Mouse (Mus musculus) heart, embryonic 12.5 days (tissue): ENCODE results near the gene Rhbdl1. TPM values are rescaled to one million over a fixed set of nuclear protein-coding genes. Genes with fewer than 3 reads are reported as not detected.
A peak's percentile ranks its signal among the peaks of the same experiment; 100 is the strongest.

ENCODE experiments used
- ATAC-seq: fragments of 200-750 bp; cut with Nextera tagmentation; 2 replicates; pipeline ENCODE4 v1.8.0; 2017; ENCODE audit warnings: moderate TSS enrichment, moderate library complexity; ENCODE audit not compliant: insufficient number of reproducible peaks, low FRiP score
- H3K27ac ChIP-seq: fragments of 300-500 bp; sonication (generic); 2 replicates; pipeline ENCODE4 v1.5.1; 2016; ENCODE audit warnings: mild to moderate bottlenecking, moderate library complexity; ENCODE audit not compliant: poor library complexity, severe bottlenecking
- H3K27me3 ChIP-seq: fragments of 300-500 bp; sonication (generic); replicated peaks from 2 replicates; pipeline ENCODE4 v1.6.1; 2016; ENCODE audit warnings: mild to moderate bottlenecking, moderate library complexity
- H3K36me3 ChIP-seq: fragments of 300-500 bp; sonication (generic); 2 replicates; pipeline ENCODE4 v1.6.1; 2016; ENCODE audit warnings: mild to moderate bottlenecking, moderate library complexity
- H3K4me1 ChIP-seq: fragments of 300-500 bp; sonication (generic); replicated peaks from 2 replicates; pipeline ENCODE4 v1.6.1; 2016; ENCODE audit warnings: mild to moderate bottlenecking
- H3K4me2 ChIP-seq: fragments of 300-500 bp; sonication (generic); 2 replicates; pipeline ENCODE4 v1.6.1; 2016; ENCODE audit warnings: mild to moderate bottlenecking, moderate library complexity
- H3K4me3 ChIP-seq: fragments of 300-500 bp; sonication (generic); 2 replicates; pipeline ENCODE4 v1.5.1; 2016; ENCODE audit warnings: mild to moderate bottlenecking
- H3K9ac ChIP-seq: fragments of 300-500 bp; sonication (generic); 2 replicates; pipeline ENCODE4 v1.6.1; 2016; ENCODE audit warnings: mild to moderate bottlenecking, moderate library complexity
- H3K9me3 ChIP-seq: fragments of 300-500 bp; sonication (generic); replicated peaks from 2 replicates; pipeline ENCODE4 v1.6.1; 2016; ENCODE audit warnings: mild to moderate bottlenecking, moderate library complexity
- WGBS: fragments of 180-500 bp; shearing (Covaris S2); methylation state at CpG from one replicate; pipeline ENCODE4 v1.1.7; 2016; 5-methylcytosine and 5-hydroxymethylcytosine counted together
- polyA plus RNA-seq: library from polyadenylated mRNA; unstranded; fragments of >200 nt; fragmentation: Nextera tagmentation; extraction: Ambion mirVana; gene quantifications from 2 replicates; pipeline ENCODE4 v1.2.1, GENCODE M21; 2016

Gene Rhbdl1
- polyA plus RNA-seq, 1 experiment from 2014 or later = 1.6 TPM

DNA sequence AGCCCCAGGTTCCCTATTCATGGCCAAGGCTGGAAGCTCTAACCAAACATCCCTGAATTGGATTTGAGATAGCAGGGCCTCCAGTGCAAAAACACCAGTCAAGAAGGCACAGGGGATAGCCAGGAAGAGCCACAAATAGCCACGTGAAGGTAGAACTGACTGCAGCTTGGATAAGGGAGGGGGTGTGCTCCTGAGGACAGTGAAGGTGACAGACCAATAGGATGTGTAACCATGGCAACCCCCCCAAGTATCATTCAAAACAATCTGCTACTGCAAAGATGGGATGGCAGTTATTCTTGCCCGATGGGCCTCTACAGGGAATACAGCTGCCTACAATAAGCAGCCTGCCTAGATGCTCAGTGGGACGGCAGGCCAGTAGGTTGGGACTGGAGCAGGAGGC lies 438 bp upstream of the Rhbdl1 start:
- Histone ChIP-seq H3K9ac (peak overlapping the region; percentile 72; the same call in 1 of the 2 replicates), H3K4me2 (peak overlapping the region; percentile 94), H3K27me3 (no peaks in the 10 kb centered on the region), H3K27ac (peak overlapping the region; percentile 71), H3K4me3 (peak overlapping the region; percentile 46; the same call in 1 of the 2 replicates), H3K36me3 (peaks cover 60% of the 10 kb centered on the region), H3K9me3 (no peaks in the 10 kb centered on the region), H3K4me1 (peaks cover 49% of the 10 kb centered on the region)
- WGBS = 32% methylated on average over 3 of the region's 3 CpGs
- ATAC-seq = no peak

DNA sequence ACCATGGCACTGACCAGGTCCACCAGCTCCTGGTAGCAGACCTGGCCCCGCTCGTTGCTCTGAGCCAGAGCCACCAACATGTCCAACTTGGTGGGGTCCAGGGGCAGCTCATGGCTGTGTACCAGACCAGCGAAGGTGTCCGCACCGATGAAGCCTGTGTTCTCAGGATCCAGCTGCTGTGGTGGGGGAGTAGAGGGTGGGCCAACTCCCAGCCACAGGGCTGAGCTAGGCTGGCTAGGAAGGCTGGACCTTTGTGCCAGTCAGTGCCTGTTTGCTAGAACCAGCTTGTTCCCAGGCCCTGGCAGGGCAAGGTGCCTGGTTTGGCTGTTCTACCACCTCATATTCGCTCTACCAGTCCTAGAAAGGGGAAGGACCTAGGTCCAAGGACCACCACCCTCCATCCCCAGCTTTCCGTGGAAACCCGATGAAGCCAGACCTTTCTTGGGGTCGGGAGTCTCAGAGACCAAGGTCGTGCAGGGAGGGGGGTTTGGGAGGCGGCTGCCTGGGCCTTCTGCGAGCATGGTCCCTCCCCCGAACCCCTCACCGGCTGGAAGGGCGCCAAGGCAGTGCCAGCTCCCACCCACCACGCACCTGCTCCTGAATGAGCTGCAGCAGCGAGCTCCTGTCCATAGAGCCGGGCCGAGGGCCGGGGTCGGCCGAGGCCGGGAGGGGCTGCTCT lies 559 bp downstream of the Rhbdl1 start:
- peak overlapping the region; percentile 72 for H3K9ac ChIP-seq
- peak overlapping the region; percentile 94 for H3K4me2 ChIP-seq
- H3K9me3 ChIP-seq = no peaks in the 10 kb centered on the region
- no peaks in the 10 kb centered on the region for H3K27me3 ChIP-seq
- H3K27ac ChIP-seq = peak overlapping the region; percentile 71
- peaks cover 54% of the 10 kb centered on the region for H3K4me1 ChIP-seq
- 23% methylated on average over 23 of the region's 23 CpGs for WGBS
- no peak for ATAC-seq
- H3K4me3 ChIP-seq = peak overlapping the region; percentile 46
- peaks cover 53% of the 10 kb centered on the region for H3K36me3 ChIP-seq

DNA sequence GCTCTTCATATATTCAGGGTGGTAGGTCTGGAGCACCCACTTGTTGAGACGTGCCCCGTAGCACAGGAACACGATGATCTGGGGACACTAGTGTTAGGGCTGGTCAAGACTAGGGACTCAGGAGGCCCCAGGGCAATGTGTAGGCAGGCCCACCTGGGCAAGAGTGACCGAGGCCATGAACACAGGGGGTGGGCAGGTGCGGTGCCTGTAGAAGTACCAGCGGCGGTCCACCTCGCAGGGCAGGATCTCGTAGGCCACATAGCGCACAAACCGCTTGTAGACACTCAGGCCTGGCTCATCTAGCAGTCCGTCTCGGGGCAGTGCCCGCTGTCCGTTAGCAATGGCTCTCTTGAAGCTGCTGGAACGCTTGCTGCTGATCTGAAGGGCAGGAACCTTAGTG lies 1.3 kb downstream of the Rhbdl1 start:
- Histone ChIP-seq H3K4me3 (0 out of 2 replicates have a peak overlapping the region, but pooled peaks have one; percentile 46), H3K4me1 (peaks cover 62% of the 10 kb centered on the region), H3K27ac (no peak overlapping the region), H3K27me3 (no peaks in the 10 kb centered on the region), H3K36me3 (peaks cover 53% of the 10 kb centered on the region), H3K4me2 (peak overlapping the region; percentile 94), H3K9me3 (no peaks in the 10 kb centered on the region), H3K9ac (peak overlapping the region; percentile 72)
- no peak for ATAC-seq
- WGBS = 95% methylated on average over 16 of the region's 16 CpGs

DNA sequence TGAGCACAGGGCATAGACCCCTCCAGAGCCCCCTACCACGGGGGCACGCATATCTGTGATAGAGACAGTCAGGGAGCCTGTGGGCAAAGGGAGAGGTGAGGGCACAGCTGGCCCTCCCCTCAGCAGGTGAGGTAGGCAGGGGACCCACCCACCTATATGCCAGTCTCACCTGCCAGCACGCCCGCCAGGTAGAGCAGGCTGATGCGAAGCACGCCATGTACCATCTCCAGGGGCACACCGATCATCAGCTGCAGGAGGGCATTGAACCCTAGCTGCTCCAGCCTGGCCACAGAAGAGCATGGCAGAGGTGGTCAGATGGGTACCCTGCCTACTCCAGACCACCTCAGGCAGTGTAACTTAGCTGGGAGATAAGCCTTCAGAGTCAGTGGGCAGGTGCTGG lies 1.8 kb downstream of the Rhbdl1 start:
- no peak for ATAC-seq
- H3K9me3 ChIP-seq = no peaks in the 10 kb centered on the region
- peak overlapping the region; percentile 94 for H3K4me2 ChIP-seq
- WGBS = 92% methylated on average over 7 of the region's 7 CpGs
- H3K4me3 ChIP-seq = peak overlapping the region; percentile 71; the same call in 1 of the 2 replicates
- no peak overlapping the region for H3K27ac ChIP-seq
- H3K4me1 ChIP-seq = peaks cover 67% of the 10 kb centered on the region
- H3K36me3 ChIP-seq = peaks cover 53% of the 10 kb centered on the region
- H3K9ac ChIP-seq = peak overlapping the region; percentile 81; the same call in 1 of the 2 replicates
- no peaks in the 10 kb centered on the region for H3K27me3 ChIP-seq

DNA sequence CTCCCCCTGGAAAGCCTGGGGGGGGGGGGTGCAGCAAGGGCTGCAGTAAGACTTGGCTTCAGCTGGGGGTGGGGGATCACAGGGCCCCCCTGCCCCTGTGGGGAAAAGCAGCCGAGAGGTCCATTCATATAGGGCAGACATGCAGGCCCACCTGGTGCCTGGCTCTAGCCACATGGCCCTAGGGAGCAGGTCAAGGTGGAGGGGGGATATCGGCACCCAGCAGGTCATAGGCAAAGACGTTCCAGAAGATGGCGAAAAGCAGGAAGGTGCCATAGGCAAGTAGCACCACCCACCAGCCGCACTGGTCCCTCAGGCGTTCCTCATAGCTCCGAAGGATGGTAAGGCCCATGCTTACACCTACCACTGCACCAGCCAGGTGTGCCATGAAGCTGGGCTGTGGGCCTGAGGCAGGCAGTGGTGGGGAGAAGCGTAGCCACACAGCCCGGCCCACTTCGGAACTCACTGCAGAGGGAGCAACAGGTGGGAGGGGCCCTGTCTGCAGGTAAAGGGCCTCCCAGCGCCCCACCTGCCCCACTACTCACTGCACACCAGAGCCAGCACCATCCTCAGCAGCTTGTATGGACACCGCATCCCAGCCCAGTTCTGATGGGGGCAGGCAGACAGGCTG lies 2.4 kb downstream of the Rhbdl1 start:
- Histone ChIP-seq H3K9me3 (no peaks in the 10 kb centered on the region), H3K4me1 (peaks cover 73% of the 10 kb centered on the region), H3K4me2 (peak overlapping the region; percentile 94), H3K4me3 (peak overlapping the region; percentile 71), H3K27me3 (no peaks in the 10 kb centered on the region), H3K9ac (peak overlapping the region; percentile 81), H3K36me3 (peaks cover 53% of the 10 kb centered on the region), H3K27ac (peak overlapping the region; percentile 98)
- ATAC-seq = no peak
- WGBS = 90% methylated on average over 12 of the region's 12 CpGs

DNA sequence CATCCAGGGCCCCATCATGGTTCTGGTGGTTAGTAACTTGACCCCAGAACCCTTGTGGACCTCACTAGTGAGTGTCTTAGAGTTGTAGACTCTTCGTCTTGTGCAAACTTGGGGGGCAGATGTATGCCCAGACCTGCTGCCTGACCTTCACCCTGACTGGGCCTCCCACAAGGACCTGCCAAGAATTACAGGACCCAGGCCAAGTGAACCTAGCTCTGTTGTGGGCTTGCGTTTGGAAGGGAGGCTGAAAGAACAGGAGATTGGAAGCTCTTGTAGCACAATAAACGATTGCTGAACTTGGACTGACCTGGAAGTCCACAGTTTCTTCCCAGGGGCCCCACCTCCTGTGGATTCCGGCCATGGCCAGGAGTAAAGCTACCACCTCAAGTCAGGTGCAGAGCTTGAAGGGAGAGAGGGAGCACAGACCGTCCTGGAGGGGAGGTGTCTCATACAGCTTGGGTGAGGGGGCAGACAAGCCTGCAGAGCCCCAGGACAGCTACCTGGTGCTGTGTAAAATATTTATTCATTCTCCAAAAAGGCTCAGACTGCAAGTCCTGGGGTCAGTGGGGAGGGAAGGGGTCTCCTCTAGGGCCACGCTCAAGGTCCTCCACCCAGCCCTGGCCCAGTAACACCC lies 3.0 kb downstream of the Rhbdl1 start:
- Histone ChIP-seq H3K9me3 (no peaks in the 10 kb centered on the region), H3K27me3 (no peaks in the 10 kb centered on the region), H3K9ac (peak overlapping the region; percentile 81), H3K4me1 (peaks cover 76% of the 10 kb centered on the region), H3K4me3 (peak overlapping the region; percentile 71), H3K27ac (peak overlapping the region; percentile 98), H3K4me2 (peak overlapping the region; percentile 94), H3K36me3 (peaks cover 49% of the 10 kb centered on the region)
- WGBS = 31% methylated on average over 6 of the region's 6 CpGs
- no peak for ATAC-seq

DNA sequence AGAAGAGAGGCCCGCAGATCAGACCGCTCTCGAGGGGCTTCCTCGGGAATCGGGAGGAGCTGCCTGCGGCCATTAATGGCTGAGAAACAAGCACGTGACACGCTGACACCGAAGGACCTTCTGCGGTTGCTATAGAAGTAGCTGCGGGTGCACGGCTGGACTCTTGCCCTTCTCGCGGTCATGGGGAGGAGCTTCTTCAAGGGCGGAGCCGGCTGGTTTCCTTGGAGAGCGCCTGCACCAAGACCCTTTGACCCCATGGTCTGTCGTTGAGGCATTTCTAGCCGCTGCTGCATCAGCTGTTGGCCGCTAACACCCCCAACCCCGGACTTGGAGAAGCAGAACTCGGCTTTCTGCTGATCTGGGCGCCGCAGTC lies 3.8 kb downstream of the Rhbdl1 start, which contains the start of gene Stub1:
Gene Stub1, minus strand, starts transcription at position 114 of the 373 bp plus-strand sequence.
- peaks cover 43% of the 10 kb centered on the region for H3K36me3 ChIP-seq
- H3K4me3 ChIP-seq = peak within 1 kb of the TSS; percentile 71
- peak; percentile 83 for ATAC-seq
- no peaks in the 10 kb centered on the region for H3K9me3 ChIP-seq
- H3K27me3 ChIP-seq = no peaks in the 10 kb centered on the region
- H3K4me1 ChIP-seq = peaks cover 78% of the 10 kb centered on the region
- H3K4me2 ChIP-seq = peak within 1 kb of the TSS; percentile 94
- H3K27ac ChIP-seq = peak within 1 kb of the TSS; percentile 98
- peak within 1 kb of the TSS; percentile 92 for H3K9ac ChIP-seq
- WGBS = under 1% methylated on average over 24 of the region's 24 CpGs

DNA sequence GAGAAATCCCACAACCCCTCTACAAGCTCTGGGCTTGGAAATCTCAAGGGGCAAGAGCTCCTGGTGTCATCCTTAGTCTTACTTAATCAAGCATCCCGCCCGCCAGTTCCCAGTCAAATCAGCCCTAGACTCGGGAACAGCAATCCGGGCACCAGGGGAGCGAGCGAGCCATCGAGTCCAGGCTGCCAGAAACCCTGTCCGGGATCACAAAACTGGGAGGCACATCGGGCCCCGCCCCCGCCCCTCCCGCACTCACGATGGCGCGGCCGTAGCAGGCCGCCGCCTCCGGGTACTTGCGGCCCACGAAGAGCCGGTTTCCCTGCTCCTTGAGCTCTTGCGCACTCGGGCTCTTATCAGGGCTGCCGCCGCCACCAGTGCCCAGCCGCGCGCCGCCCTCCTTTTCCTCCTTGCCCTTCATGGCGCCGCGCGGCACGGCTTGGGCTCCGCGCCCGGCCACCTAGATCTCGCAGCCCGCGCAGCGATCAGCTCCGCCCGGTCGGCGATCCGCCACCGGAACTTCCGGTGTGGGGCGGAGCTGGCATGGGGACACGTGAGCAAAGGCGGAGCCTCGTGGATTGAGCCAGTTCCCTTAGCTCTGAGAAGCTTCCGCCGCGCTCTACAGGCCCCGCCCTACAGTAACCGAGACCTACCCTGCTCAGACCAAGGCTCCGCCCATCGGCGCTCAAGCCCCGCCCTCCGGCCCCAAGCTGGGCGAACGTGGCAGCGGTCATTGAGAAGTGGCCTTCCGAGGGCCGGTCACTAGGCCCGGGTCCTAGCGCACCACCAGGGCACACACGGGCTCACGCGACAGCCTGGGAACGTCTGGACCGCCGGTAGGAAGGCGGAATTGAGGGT lies 4.4 kb downstream of the Rhbdl1 start:
- no peaks in the 10 kb centered on the region for H3K27me3 ChIP-seq
- H3K27ac ChIP-seq = peak overlapping the region; percentile 98
- peaks cover 75% of the 10 kb centered on the region for H3K4me1 ChIP-seq
- peaks cover 42% of the 10 kb centered on the region for H3K36me3 ChIP-seq
- peak overlapping the region; percentile 94 for H3K4me2 ChIP-seq
- H3K4me3 ChIP-seq = peak overlapping the region; percentile 71
- H3K9me3 ChIP-seq = no peaks in the 10 kb centered on the region
- H3K9ac ChIP-seq = peak overlapping the region; percentile 92
- WGBS = under 1% methylated on average over 76 of the region's 77 CpGs
- peak; percentile 92 for ATAC-seq

DNA sequence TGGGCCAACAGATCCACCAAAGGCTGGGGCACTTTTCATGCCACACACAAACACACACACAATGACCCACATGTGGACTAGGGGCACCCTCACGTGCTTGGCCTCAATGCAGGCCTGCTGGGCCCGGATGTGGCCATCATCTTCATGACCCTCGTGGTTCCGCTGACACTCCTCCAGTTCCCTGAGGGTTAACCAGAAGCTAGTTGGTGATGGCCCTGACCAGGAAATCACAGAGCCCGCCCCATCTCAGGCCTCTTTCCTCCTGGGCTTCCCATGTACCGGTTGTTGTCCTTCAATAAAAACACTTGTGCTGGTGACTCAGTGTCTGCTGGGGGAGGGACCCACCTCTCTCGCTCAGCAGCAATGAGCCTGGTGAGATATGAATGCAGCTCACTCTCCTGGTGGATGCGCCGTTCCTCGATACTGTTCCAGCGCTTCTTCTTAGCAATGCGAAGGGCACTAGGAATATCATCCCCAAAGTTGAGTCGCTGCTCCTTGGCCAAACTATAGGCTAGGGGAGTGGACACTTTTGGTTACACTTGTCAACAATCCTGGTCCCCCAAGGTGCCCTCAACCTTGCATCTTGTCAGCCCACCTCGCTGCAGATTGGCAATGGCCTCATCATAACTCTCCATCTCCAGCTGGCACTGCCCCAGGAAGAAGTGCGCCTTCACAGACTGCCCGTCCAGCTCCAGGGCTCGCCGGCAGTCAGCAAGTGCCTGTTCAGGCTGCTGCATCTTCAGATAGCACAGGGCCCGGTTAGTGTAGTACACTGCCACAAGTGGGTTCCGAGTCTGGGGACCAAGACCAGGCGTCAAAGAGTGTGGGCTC lies 5.4 kb downstream of the Rhbdl1 start:
- peaks cover 51% of the 10 kb centered on the region for H3K36me3 ChIP-seq
- H3K4me3 ChIP-seq = peak overlapping the region; percentile 71
- peaks cover 75% of the 10 kb centered on the region for H3K4me1 ChIP-seq
- H3K9ac ChIP-seq = peak overlapping the region; percentile 92
- no peak for ATAC-seq
- H3K4me2 ChIP-seq = peak overlapping the region; percentile 94
- H3K27ac ChIP-seq = peak overlapping the region; percentile 98
- H3K27me3 ChIP-seq = no peaks in the 10 kb centered on the region
- no peaks in the 10 kb centered on the region for H3K9me3 ChIP-seq
- WGBS = 48% methylated on average over 21 of the region's 21 CpGs

DNA sequence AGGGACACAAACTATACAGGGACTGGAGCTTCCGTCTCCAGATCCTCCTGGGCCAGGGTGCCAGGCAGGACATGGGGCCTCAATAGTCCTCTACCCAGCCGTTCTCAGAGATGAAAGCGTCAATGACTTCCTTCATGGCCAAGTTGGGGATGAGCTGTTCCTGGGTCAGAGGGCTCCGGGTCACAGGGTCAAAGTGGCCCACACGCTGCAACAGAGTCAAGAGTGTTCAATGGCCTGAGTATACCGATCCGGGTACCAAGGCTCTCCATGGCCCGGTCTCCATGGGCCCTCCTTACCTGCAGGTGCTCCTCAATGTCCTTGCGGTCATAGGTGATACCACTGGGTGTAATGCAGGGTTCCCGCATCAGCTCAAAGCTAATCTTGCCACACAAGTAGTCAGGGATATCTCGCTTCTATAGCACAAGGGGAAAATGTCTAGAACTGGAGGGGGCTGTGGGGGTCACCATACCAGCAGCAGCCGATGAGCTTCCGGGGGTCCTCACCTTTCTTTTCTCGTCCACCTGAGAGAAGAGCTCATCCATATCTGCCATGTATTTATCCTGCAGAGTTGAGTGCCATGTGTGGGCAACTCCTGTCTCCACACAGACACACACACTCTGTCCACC lies 6.2 kb downstream of the Rhbdl1 start:
- 89% methylated on average over 14 of the region's 14 CpGs for WGBS
- no peaks in the 10 kb centered on the region for H3K27me3 ChIP-seq
- peaks cover 70% of the 10 kb centered on the region for H3K4me1 ChIP-seq
- H3K4me3 ChIP-seq = peak overlapping the region; percentile 71
- no peak for ATAC-seq
- peak overlapping the region; percentile 94 for H3K4me2 ChIP-seq
- H3K27ac ChIP-seq = no peak overlapping the region
- H3K36me3 ChIP-seq = peaks cover 58% of the 10 kb centered on the region
- no peaks in the 10 kb centered on the region for H3K9me3 ChIP-seq
- H3K9ac ChIP-seq = peak overlapping the region; percentile 92; the same call in 1 of the 2 replicates
